Mouse (Mus musculus) right cerebral cortex, adult 18-20 months (tissue): ENCODE data around the gene Zkscan14.
"Not testable (repeated sequence)": the region's sequence is repeated elsewhere in the genome, so short reads cannot be mapped to it uniquely, and the experiment has no call there.

Experiments used
- DNase-seq: peaks from one replicate; pipeline ENCODE4 v3.0.0; 2022; ENCODE audit warnings: mixed read lengths

Zkscan14 gene

DNA sequence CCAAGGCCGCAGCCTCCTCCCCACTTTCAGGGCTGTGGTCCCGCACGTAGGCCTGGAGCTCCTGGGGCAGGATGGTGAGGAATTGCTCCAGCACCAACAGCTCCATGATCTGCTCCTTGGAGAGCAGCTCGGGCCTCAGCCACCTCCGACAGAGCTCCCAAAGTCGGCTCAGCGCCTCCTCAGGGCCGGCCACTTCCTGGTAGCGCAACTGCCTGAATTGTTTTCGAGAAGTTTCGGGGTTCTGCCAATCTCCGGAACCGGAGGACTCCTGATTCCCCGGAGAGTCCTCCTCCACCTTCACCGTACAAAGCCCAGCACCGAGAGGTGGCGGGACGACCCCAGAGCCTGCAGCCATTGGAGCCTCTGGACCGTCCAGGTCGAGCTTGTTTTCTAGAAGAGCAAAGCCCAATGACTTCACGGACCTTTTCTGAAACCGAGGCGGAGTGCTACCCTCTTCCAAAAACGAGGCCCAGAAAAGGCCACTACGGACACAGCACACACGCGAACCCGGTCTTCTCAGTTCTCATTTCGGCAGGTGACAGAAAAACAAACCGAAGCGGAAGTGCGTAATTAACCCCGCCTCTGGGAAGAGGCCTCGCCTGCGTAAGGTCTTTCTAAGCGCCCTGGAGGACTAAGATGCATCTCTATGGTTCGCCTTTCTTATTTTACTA is at the start of gene Zkscan14:
TSS of gene Zkscan14 (minus strand) at position 548 of the 671 bp plus-strand sequence.
- peak; percentile 81 for DNase-seq

- no peak for DNase-seq
Measured at GRCm38 (mm10) chr5:145249520-145249919, 47.9 kb upstream of the Zkscan14 start.

GRCm38 (mm10) chr5:145234636-145235035 is 33.0 kb upstream of the Zkscan14 start:
- peak; percentile 25 for DNase-seq

DNA sequence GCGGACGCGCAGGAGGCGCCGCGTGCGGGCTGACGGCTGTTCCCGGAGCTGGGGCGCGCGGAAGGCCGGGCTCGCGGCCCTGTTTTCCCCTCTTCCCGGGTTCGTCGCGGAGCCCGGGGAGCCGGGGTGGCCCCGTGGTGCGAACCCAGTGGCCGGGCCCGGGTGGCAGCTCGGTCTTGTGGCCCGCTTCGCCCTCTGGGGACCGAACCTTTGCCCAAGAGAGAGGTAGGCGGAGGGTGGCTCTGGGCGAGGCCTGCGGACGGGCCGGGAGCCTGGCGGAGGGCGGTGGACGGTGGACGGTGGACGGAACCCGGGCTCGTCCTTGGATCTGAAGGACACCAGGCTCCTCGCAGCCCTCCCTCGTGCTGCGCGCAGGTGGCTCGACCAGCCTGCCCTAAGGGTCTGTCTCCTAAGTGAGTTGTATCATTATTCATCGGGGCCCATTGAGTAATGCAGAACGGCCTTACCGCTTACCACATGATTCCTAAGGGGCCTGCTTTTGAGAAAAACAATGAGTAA is 30.3 kb upstream of the Zkscan14 start:
- no peak for DNase-seq

GRCm38 (mm10) chr5:145231367-145231871 is 29.8 kb upstream of the Zkscan14 start, which contains the start of gene Zfp655:
Zfp655 (plus strand) TSS chr5:145231715.
- peak; percentile 98 for DNase-seq

DNA sequence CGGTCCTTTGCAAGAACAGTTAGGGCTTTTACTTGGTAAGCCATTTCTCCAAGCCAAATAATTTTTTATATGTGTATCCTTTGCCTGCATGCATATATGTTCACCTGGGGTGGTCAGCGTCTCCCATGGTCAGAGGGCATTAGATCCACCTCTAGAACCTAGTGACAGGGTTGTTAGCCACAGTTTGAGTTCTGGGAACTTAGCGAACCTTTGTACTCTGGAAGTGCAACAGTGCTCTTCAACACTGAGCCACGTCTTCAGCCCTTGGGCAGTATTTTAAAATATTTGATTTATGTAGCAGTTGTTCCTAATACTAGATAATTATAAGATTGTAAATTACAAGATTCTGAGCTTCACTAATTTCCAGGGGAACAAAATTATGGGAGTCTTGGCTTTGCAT is 29.0 kb upstream of the Zkscan14 start:
- DNase-seq: no peak

- not testable (repeated sequence) for DNase-seq
Measured at GRCm38 (mm10) chr5:145229283-145229682, 27.6 kb upstream of the Zkscan14 start.

DNA sequence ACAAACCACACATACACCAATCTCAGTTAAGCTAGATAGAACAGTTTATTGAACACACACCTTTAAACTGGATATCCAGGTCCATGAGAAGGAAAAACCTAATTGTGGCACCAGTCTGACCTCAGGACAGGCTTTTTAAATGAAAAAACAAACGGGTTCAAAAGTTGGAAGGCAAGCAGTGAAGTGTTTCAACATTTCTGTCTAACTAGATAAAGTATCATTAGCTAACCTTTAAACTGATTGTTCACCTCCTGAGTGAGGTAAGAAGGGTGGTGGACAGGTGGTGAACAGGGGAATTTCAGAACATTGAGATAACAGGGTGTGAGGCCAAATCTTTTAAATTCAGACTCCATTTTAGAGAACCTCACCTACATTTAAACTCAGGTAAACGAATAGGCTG is 24.8 kb upstream of the Zkscan14 start:
- no peak for DNase-seq

- DNase-seq: no peak
Measured at GRCm38 (mm10) chr5:145223395-145223794, 21.7 kb upstream of the Zkscan14 start.

DNA sequence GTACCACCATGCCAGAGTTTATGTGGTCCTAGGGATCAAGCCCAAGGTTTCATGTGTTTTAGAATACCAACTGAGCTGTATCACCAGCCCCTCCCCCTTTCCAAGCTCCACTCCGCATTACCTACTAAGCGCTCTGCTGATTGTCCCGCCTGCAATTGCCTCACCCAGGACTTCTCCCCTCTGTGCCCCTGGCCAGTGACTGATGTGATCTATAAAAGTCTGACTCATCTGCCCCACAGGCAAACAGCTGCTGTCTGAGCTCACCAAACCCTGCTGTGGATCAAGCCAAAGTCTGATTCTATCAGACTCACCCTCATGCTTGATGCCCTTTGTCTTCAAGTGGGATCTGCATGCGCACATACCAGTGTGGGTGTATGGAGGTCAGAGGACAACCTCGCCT is 21.2 kb upstream of the Zkscan14 start:
- no peak for DNase-seq

DNA sequence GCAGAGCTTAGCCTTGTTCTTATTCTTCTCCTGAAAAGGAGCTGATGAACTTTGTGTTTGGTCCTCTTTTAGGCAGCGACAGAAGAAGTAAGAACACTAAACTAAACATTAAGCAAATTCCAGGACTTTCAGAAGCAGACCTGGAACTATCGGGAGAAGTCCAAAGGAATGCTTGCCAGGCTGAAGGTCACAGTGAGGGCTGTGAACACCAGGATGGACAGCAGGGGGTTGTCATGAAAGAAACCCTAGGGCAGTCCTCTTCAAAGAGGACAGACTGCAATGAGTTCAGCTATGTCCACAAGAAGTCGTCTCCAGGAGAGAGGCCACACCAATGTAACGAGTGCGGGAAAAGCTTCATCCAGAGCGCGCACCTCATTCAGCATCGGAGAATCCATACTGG is 18.3 kb upstream of the Zkscan14 start:
- no peak for DNase-seq

GRCm38 (mm10) chr5:145218671-145219070 is 17.0 kb upstream of the Zkscan14 start:
- DNase-seq: no peak

DNA sequence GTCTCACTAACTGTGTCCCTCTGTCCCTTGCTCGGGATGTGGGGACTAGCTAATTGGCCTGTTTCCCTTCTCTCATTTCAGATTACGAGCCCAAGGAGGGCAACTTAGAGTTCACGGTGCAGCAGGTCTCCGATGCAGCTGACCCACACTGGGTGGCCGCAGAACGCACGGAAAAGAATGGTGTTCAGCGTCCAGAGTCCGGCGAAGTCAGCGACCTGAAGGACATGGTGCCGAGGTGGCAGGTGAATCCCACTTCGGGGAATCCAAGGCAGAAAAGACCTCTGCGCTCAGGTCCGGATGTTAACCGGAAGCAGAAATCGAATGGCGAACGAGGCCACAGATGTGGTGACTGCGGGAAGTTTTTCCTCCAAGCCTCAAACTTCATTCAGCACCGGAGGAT is 16.5 kb upstream of the Zkscan14 start:
- DNase-seq: no peak

DNA sequence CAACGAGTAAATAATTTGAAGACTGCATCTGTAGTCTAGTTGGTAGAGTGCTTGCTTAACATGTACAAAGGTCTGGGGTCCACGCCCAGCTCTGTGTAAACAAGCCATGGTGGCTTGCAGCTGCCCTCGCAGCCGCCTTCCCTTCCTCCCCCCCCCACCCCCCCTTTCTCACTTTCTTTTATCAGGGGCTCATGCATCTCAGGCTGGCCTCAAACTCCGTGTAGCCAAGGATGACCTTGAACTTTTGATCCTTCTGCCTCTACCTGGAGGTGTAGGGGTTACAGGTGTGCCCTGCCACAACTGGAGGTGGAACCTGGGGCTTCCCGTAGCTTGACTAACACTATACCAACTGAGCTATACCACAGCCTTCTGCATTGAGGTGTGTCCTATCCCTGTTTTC is 16.1 kb upstream of the Zkscan14 start:
- DNase-seq: no peak

GRCm38 (mm10) chr5:145214679-145215078 is 13.0 kb upstream of the Zkscan14 start:
- no peak for DNase-seq

- DNase-seq: no peak
Measured at GRCm38 (mm10) chr5:145213505-145213904, 11.8 kb upstream of the Zkscan14 start.

GRCm38 (mm10) chr5:145212216-145212615 is 10.5 kb upstream of the Zkscan14 start:
- no peak for DNase-seq

- no peak for DNase-seq
Measured at GRCm38 (mm10) chr5:145211340-145211739, 9.7 kb upstream of the Zkscan14 start.

GRCm38 (mm10) chr5:145208391-145208790 is 6.7 kb upstream of the Zkscan14 start:
- not testable (repeated sequence) for DNase-seq

DNA sequence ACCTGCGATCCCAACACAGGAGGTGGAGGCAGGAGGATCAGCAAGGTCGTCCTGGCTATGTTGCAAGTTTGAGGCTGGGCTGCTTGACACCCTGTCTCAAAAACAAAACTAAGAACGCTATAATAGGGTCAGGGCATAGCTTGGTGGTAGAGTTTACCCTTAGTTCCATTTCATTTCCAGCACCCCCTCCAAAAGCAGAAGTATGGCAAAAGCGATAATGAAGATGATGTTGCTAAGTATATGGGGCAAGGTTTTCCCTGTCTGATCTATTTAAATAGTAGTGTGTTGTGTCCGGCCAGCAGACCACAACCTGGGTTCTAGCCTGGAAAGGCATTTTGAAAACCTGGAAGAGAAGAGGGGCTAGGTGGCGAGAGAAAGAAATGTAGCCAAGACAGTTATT is 6.3 kb upstream of the Zkscan14 start:
- no peak for DNase-seq

DNA sequence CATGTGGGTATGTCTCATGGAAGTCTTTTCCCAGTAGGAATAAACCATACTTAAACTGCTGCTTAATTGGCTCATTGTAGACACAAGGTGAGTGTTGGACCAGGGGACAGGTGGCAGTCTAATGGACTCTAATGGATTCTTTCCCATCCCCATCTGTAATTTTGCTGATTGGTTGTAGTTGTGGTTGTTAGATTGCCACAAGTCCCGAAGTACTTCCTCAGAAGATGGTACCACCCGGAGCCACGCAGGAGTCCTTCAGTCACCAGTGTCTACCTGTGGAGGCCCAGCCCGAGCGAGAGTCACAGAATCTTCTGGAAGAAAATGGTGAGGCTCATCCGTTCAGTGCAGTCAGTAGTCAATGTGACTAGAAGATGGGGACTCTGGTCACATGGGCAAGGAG is 5.7 kb upstream of the Zkscan14 start:
- no peak for DNase-seq

DNA sequence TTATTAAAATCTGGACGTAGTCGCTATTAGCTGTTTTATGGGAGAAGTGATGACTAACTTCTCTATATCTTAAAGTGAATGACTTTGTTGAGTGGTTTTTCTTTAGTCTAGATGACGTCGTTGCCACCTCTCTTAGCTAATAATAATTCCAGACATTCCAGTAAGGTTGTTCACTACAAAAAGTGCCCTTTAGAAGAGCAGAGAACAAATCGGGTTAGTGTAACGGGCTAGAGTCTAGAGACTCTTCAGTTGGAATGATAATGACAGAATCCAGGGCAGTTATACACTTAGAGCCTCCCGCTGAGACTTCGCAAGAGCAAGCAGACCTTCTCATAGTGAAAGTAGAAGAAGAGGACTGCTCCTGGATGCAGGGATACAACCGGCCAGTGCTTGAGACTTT is 3.4 kb upstream of the Zkscan14 start:
- DNase-seq: no peak

GRCm38 (mm10) chr5:145203936-145204691 is 2.4 kb upstream of the Zkscan14 start, which contains the start of gene Zkscan5:
Zkscan5 (plus strand) TSS chr5:145204562.
- peak; percentile 98 for DNase-seq

DNA sequence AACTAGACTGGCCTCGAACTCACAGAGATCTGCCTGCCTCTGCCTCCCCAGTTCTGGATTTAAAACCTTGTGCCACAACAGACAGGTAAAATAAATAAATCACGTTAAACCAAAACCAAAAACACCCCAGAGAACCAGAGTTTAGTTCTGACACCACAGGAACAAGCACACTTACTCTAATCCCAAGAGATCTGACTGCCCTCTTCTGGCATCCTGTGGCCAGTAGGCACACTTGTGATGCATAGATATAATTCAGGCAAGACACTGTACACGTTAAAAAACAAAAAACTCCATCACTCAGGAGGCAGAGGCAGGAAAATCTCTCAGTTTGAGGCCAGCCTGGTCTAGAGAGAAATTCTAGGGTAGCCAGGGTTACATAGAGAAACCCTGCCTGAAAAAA is 778 bp upstream of the Zkscan14 start:
- DNase-seq: no peak
